Mouse (Mus musculus) cerebellum, adult 2 months (tissue): ENCODE measurements around the gene Ephb2.

Source experiments
- CTCF ChIP-seq: fragments of 200-500 bp; IDR thresholded peaks from 2 replicates; pipeline ENCODE4 v1.5.1; 2011; ENCODE audit warnings: low read depth, mild to moderate bottlenecking, control low read depth, low read length, moderate library complexity, borderline replicate concordance; ENCODE audit not compliant: insufficient read depth
- POLR2A ChIP-seq: fragments of 200-500 bp; IDR thresholded peaks from 2 replicates; pipeline ENCODE4 v1.6.1; 2011; ENCODE audit warnings: low read length, control low read depth, borderline replicate concordance; ENCODE audit not compliant: insufficient read depth

DNA sequence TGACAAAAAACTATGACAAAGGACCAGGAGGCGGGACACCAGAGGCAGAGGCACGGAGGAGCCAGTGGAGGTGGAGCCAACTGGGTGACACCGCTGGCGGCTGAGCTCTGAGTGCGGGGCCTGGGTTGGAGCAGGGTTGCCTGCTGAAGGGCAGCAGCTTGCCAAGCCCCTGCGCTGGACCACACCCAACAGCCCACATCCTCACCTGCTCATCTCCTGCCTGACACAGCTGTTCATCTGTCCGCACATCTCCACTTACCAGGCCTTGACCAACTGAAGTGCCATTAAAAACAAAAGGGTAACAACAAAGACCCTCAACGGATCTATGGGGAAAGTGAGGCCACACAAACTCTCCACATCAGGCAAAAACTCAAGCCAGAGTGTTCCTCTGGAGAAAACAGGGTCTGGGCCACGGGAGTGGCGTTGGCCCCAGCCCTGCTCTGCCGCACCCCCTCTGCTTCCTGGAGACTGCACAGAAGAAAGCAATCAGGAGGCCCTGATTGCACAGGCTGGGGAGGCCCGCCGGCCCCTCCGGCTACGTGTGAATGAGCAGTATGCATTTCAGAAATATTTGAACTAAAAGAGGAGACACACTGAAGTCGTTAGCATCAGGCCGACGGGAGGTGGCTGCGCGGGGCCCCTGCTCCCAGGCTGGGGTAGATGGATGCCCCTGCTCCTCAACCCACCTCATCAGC is 55.4 kb downstream of the Ephb2 start:
- TF ChIP-seq CTCF, result no peak
- TF ChIP-seq POLR2A, result no peak
